Mouse (Mus musculus) forebrain, embryonic 15.5 days (tissue): Measurements from ENCODE around the gene Col24a1. TPM values are rescaled to one million over a fixed set of nuclear protein-coding genes. Genes with fewer than 3 reads are reported as not detected.
"Not testable (repeated sequence)": the region's sequence is repeated elsewhere in the genome, so short reads cannot be mapped to it uniquely, and the experiment has no call there.

ENCODE experiments used
- ATAC-seq: fragments of 200-750 bp; cut with Nextera tagmentation; replicated peaks from 2 replicates; pipeline ENCODE4 v1.8.0; 2017; ENCODE audit warnings: mild to moderate bottlenecking, moderate TSS enrichment, moderate library complexity
- H3K27ac ChIP-seq: fragments of 300-500 bp; sonication (generic); replicated peaks from 2 replicates; pipeline ENCODE4 v1.5.1; 2015; ENCODE audit warnings: mild to moderate bottlenecking, inconsistent platforms
- H3K27me3 ChIP-seq: fragments of 300-500 bp; sonication (generic); 2 replicates; pipeline ENCODE4 v1.6.1; 2015; ENCODE audit warnings: inconsistent platforms
- H3K36me3 ChIP-seq: fragments of 300-500 bp; sonication (generic); 2 replicates; pipeline ENCODE4 v1.6.1; 2015; ENCODE audit warnings: mild to moderate bottlenecking, inconsistent platforms
- H3K4me1 ChIP-seq: fragments of 300-500 bp; sonication (generic); 2 replicates; pipeline ENCODE4 v1.6.1; 2015; ENCODE audit warnings: inconsistent platforms
- H3K4me2 ChIP-seq: fragments of 300-500 bp; sonication (generic); replicated peaks from 2 replicates; pipeline ENCODE4 v1.6.1; 2015; ENCODE audit warnings: mild to moderate bottlenecking, inconsistent platforms
- H3K4me3 ChIP-seq: fragments of 300-500 bp; sonication (generic); 2 replicates; pipeline ENCODE4 v1.5.1; 2015; ENCODE audit warnings: mild to moderate bottlenecking, inconsistent platforms
- H3K9ac ChIP-seq: fragments of 300-500 bp; sonication (generic); replicated peaks from 2 replicates; pipeline ENCODE4 v1.6.1; 2015; ENCODE audit warnings: mild to moderate bottlenecking, inconsistent platforms
- H3K9me3 ChIP-seq: fragments of 300-500 bp; sonication (generic); 2 replicates; pipeline ENCODE4 v1.6.1; 2016; ENCODE audit warnings: inconsistent platforms
- WGBS: fragments of 180-500 bp; shearing (Covaris S2); methylation state at CpG from one replicate; pipeline ENCODE4 v1.1.7; 2015; ENCODE audit warnings: mixed read lengths; 5-methylcytosine and 5-hydroxymethylcytosine counted together
- polyA plus RNA-seq: library from polyadenylated mRNA; unstranded; fragments of >200 nt; fragmentation: Nextera tagmentation; extraction: Ambion mirVana; gene quantifications from 2 replicates; pipeline ENCODE4 v1.2.1, GENCODE M21; 2015

The Col24a1 gene
- polyA plus RNA-seq, 1 experiment from 2014 or later: 0.31 TPM

- H3K27me3 ChIP-seq: no peaks in the 10 kb centered on the region
- H3K27ac ChIP-seq: no peak overlapping the region
- no peak for ATAC-seq
- no peak overlapping the region for H3K4me3 ChIP-seq
- no peaks in the 10 kb centered on the region for H3K4me1 ChIP-seq
- WGBS: 81% methylated on average over 2 of the region's 2 CpGs
- no peak overlapping the region for H3K4me2 ChIP-seq
- no peak overlapping the region for H3K9ac ChIP-seq
- no peaks in the 10 kb centered on the region for H3K36me3 ChIP-seq
- no peaks in the 10 kb centered on the region for H3K9me3 ChIP-seq
These were observed 128.1 kb downstream of the Col24a1 start for GRCm38 (mm10) chr3:145420421-145420820.

- WGBS: 97% methylated on average over 3 of the region's 3 CpGs
- no peaks in the 10 kb centered on the region for H3K4me1 ChIP-seq
- no peak for ATAC-seq
These were observed 129.8 kb downstream of the Col24a1 start for GRCm38 (mm10) chr3:145422044-145422443.

GRCm38 (mm10) chr3:145438352-145438751 lies 146.1 kb downstream of the Col24a1 start:
- WGBS: 95% methylated on average over 7 of the region's 7 CpGs
- H3K27ac ChIP-seq: no peak overlapping the region

More at GRCm38 (mm10) chr3:145422044-145422443, 129.8 kb downstream of the Col24a1 start:
- Histone ChIP-seq H3K9me3 (no peaks in the 10 kb centered on the region), H3K27me3 (no peaks in the 10 kb centered on the region), H3K27ac (no peak overlapping the region), H3K36me3 (no peaks in the 10 kb centered on the region), H3K4me2 (no peak overlapping the region), H3K9ac (no peak overlapping the region), H3K4me3 (no peak overlapping the region)

GRCm38 (mm10) chr3:145439086-145439485 lies 146.8 kb downstream of the Col24a1 start:
- H3K36me3 ChIP-seq: no peaks in the 10 kb centered on the region
- H3K9ac ChIP-seq: no peak overlapping the region
- no peaks in the 10 kb centered on the region for H3K9me3 ChIP-seq
- ATAC-seq: no peak
- H3K4me1 ChIP-seq: no peaks in the 10 kb centered on the region
- no peaks in the 10 kb centered on the region for H3K27me3 ChIP-seq
- no peak overlapping the region for H3K4me3 ChIP-seq
- 88% methylated on average over 7 of the region's 7 CpGs for WGBS
- no peak overlapping the region for H3K27ac ChIP-seq
- no peak overlapping the region for H3K4me2 ChIP-seq

More at GRCm38 (mm10) chr3:145438352-145438751, 146.1 kb downstream of the Col24a1 start:
- Histone ChIP-seq H3K9me3 (no peaks in the 10 kb centered on the region), H3K36me3 (no peaks in the 10 kb centered on the region), H3K4me3 (no peak overlapping the region), H3K4me2 (no peak overlapping the region), H3K9ac (no peak overlapping the region), H3K4me1 (no peaks in the 10 kb centered on the region), H3K27me3 (no peaks in the 10 kb centered on the region)
- ATAC-seq: no peak

- Histone ChIP-seq H3K4me1 (no peaks in the 10 kb centered on the region), H3K9ac (no peak overlapping the region), H3K27me3 (no peaks in the 10 kb centered on the region), H3K4me2 (no peak overlapping the region), H3K9me3 (no peaks in the 10 kb centered on the region), H3K36me3 (no peaks in the 10 kb centered on the region), H3K27ac (no peak overlapping the region), H3K4me3 (no peak overlapping the region)
- ATAC-seq: no peak
- 59% methylated on average over 1 of the region's 1 CpGs for WGBS
These were observed 148.7 kb downstream of the Col24a1 start for GRCm38 (mm10) chr3:145440993-145441392.

- H3K9me3 ChIP-seq: no peaks in the 10 kb centered on the region
- H3K36me3 ChIP-seq: no peaks in the 10 kb centered on the region
- no peak overlapping the region for H3K9ac ChIP-seq
- 94% methylated on average over 1 of the region's 1 CpGs for WGBS
- no peak overlapping the region for H3K4me2 ChIP-seq
- no peak overlapping the region for H3K4me3 ChIP-seq
- H3K27me3 ChIP-seq: no peaks in the 10 kb centered on the region
- H3K4me1 ChIP-seq: no peaks in the 10 kb centered on the region
- ATAC-seq: no peak
- H3K27ac ChIP-seq: no peak overlapping the region
These were observed 150.0 kb downstream of the Col24a1 start for GRCm38 (mm10) chr3:145442268-145442667.

- H3K27ac ChIP-seq, ATAC-seq, H3K4me2 ChIP-seq, H3K27me3 ChIP-seq, H3K4me3 ChIP-seq, H3K9me3 ChIP-seq, H3K4me1 ChIP-seq, H3K9ac ChIP-seq, H3K36me3 ChIP-seq: not testable (repeated sequence)
- WGBS: 20% methylated on average over 6 of the region's 6 CpGs
These were observed 150.9 kb downstream of the Col24a1 start for GRCm38 (mm10) chr3:145443167-145443566.

GRCm38 (mm10) chr3:145457039-145457438 lies 164.8 kb downstream of the Col24a1 start:
- H3K9ac ChIP-seq: no peak overlapping the region

GRCm38 (mm10) chr3:145462351-145462750 lies 170.1 kb downstream of the Col24a1 start:
- no peak for ATAC-seq
- no peaks in the 10 kb centered on the region for H3K27me3 ChIP-seq
- no peaks in the 10 kb centered on the region for H3K9me3 ChIP-seq
- H3K9ac ChIP-seq: no peak overlapping the region
- H3K4me2 ChIP-seq: no peak overlapping the region
- H3K36me3 ChIP-seq: no peaks in the 10 kb centered on the region
- H3K4me1 ChIP-seq: no peaks in the 10 kb centered on the region
- no peak overlapping the region for H3K27ac ChIP-seq
- WGBS: 71% methylated on average over 7 of the region's 7 CpGs
- H3K4me3 ChIP-seq: no peak overlapping the region

More at GRCm38 (mm10) chr3:145457039-145457438, 164.8 kb downstream of the Col24a1 start:
- Histone ChIP-seq H3K4me1 (no peaks in the 10 kb centered on the region), H3K4me2 (no peak overlapping the region), H3K27me3 (no peaks in the 10 kb centered on the region), H3K4me3 (no peak overlapping the region), H3K27ac (no peak overlapping the region), H3K36me3 (no peaks in the 10 kb centered on the region), H3K9me3 (no peaks in the 10 kb centered on the region)
- WGBS: 70% methylated on average over 5 of the region's 5 CpGs
- ATAC-seq: no peak

GRCm38 (mm10) chr3:145463731-145464130 lies 171.5 kb downstream of the Col24a1 start:
- Histone ChIP-seq H3K4me3 (no peak overlapping the region), H3K36me3 (no peaks in the 10 kb centered on the region), H3K4me2 (no peak overlapping the region), H3K27me3 (no peaks in the 10 kb centered on the region), H3K27ac (no peak overlapping the region), H3K9ac (no peak overlapping the region), H3K4me1 (no peaks in the 10 kb centered on the region), H3K9me3 (no peaks in the 10 kb centered on the region)
- ATAC-seq: no peak
- WGBS: 91% methylated on average over 2 of the region's 2 CpGs

- 83% methylated on average over 4 of the region's 4 CpGs for WGBS
These were observed 178.8 kb downstream of the Col24a1 start for GRCm38 (mm10) chr3:145471094-145471493.

GRCm38 (mm10) chr3:145474163-145474562 lies 181.9 kb downstream of the Col24a1 start:
- no peak overlapping the region for H3K4me2 ChIP-seq
- H3K4me3 ChIP-seq: no peak overlapping the region
- no peak for ATAC-seq
- H3K4me1 ChIP-seq: no peaks in the 10 kb centered on the region
- no peaks in the 10 kb centered on the region for H3K27me3 ChIP-seq
- no peaks in the 10 kb centered on the region for H3K9me3 ChIP-seq
- no peaks in the 10 kb centered on the region for H3K36me3 ChIP-seq
- H3K27ac ChIP-seq: no peak overlapping the region
- no peak overlapping the region for H3K9ac ChIP-seq
- 67% methylated on average over 7 of the region's 7 CpGs for WGBS

More at GRCm38 (mm10) chr3:145471094-145471493, 178.8 kb downstream of the Col24a1 start:
- H3K4me1 ChIP-seq: no peaks in the 10 kb centered on the region
- H3K9ac ChIP-seq: no peak overlapping the region
- H3K4me3 ChIP-seq: no peak overlapping the region
- H3K36me3 ChIP-seq: no peaks in the 10 kb centered on the region
- H3K9me3 ChIP-seq: no peaks in the 10 kb centered on the region
- ATAC-seq: no peak
- H3K4me2 ChIP-seq: no peak overlapping the region
- no peak overlapping the region for H3K27ac ChIP-seq
- no peaks in the 10 kb centered on the region for H3K27me3 ChIP-seq

GRCm38 (mm10) chr3:145476634-145477033 lies 184.4 kb downstream of the Col24a1 start:
- Histone ChIP-seq H3K9me3 (no peaks in the 10 kb centered on the region), H3K36me3 (no peaks in the 10 kb centered on the region), H3K27ac (no peak overlapping the region), H3K4me1 (no peaks in the 10 kb centered on the region), H3K4me3 (no peak overlapping the region), H3K27me3 (no peaks in the 10 kb centered on the region), H3K4me2 (no peak overlapping the region), H3K9ac (no peak overlapping the region)
- no peak for ATAC-seq
- WGBS: 90% methylated on average over 3 of the region's 3 CpGs
